Mouse (Mus musculus) stomach, postnatal 0 days (tissue): ENCODE measurements around the gene Zfp36l1. TPM values are rescaled to one million over a fixed set of nuclear protein-coding genes. Genes with fewer than 3 reads are reported as not detected.

ENCODE experiments used
- ATAC-seq: fragments of 200-750 bp; cut with Nextera tagmentation; 2 replicates; pipeline ENCODE4 v1.8.0; 2017; ENCODE audit not compliant: low FRiP score, low TSS enrichment
- DNase-seq: peaks from one replicate; pipeline ENCODE4 v3.0.0-alpha.2; 2016; ENCODE audit warnings: low spot score
- H3K27ac ChIP-seq: fragments of 300-500 bp; sonication (generic); replicated peaks from 2 replicates; pipeline ENCODE4 v1.5.1; 2014; ENCODE audit warnings: mild to moderate bottlenecking, control low read depth
- H3K27me3 ChIP-seq: fragments of 300-500 bp; sonication (generic); 2 replicates; pipeline ENCODE4 v1.6.1; 2014; ENCODE audit warnings: low read length; ENCODE audit not compliant: control insufficient read depth, insufficient read depth
- H3K36me3 ChIP-seq: fragments of 300-500 bp; sonication (generic); 2 replicates; pipeline ENCODE4 v1.6.1; 2014; ENCODE audit warnings: low read length, mixed read lengths; ENCODE audit not compliant: control insufficient read depth, insufficient read depth
- H3K4me1 ChIP-seq: fragments of 300-500 bp; sonication (generic); replicated peaks from 2 replicates; pipeline ENCODE4 v1.6.1; 2014; ENCODE audit warnings: antibody characterized with exemption; ENCODE audit not compliant: control insufficient read depth, insufficient read depth
- H3K4me2 ChIP-seq: fragments of 300-500 bp; sonication (generic); replicated peaks from 2 replicates; pipeline ENCODE4 v1.6.1; 2014; ENCODE audit warnings: low read depth, mild to moderate bottlenecking, control low read depth, moderate library complexity
- H3K4me3 ChIP-seq: fragments of 300-500 bp; sonication (generic); 2 replicates; pipeline ENCODE4 v1.5.1; 2014; ENCODE audit warnings: low read depth, low read length, control low read depth
- H3K9ac ChIP-seq: fragments of 300-500 bp; sonication (generic); 2 replicates; pipeline ENCODE4 v1.6.1; 2014; ENCODE audit warnings: mild to moderate bottlenecking, low read length, control low read depth, mixed read lengths
- H3K9me3 ChIP-seq: fragments of 300-500 bp; sonication (generic); 2 replicates; pipeline ENCODE4 v1.6.1; 2016; ENCODE audit warnings: low read length; ENCODE audit not compliant: control insufficient read depth
- CTCF ChIP-seq: IDR thresholded peaks from 2 replicates; pipeline ENCODE4 v1.5.1; 2016; ENCODE audit warnings: antibody characterized with exemption, low read depth, mild to moderate bottlenecking, moderate library complexity
- EP300 ChIP-seq: optimal IDR thresholded peaks from 2 replicates; pipeline ENCODE3; 2016; ENCODE audit warnings: antibody characterized with exemption
- WGBS: fragments of 180-500 bp; shearing (Covaris S2); extraction: QIAGEN DNeasy Blood & Tissue Kit; methylation state at CpG from one replicate; pipeline ENCODE4 v1.1.7; 2014; 5-methylcytosine and 5-hydroxymethylcytosine counted together
- polyA plus RNA-seq: library from polyadenylated mRNA; unstranded; fragments of >200 nt; fragmentation: Nextera tagmentation; extraction: Ambion mirVana; gene quantifications from 2 replicates; pipeline ENCODE4 v1.2.1, GENCODE M21; 2015

The Zfp36l1 gene
- polyA plus RNA-seq, 1 experiment from 2014 or later = 90.8 TPM

DNA sequence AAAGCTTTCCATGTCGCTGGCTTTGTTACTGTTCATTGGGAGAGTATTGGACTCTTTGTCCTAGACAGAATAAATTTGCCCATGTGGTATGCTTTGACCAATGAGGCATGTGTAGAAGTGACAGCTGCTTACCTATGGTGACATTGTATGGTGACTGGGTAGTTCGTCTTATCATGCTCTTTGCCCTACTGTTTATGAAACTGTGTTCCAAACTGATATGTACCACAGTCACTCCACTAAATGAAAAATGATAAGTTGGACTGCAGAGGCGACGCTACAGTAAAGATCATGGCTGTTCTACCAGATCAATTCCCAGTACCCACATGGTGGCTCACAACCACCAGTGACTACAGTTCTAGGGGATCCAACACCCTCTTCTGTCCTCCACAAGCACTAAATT is 24.7 kb downstream of the Zfp36l1 start:
- no peak for TF ChIP-seq EP300
- no peak for TF ChIP-seq CTCF

DNA sequence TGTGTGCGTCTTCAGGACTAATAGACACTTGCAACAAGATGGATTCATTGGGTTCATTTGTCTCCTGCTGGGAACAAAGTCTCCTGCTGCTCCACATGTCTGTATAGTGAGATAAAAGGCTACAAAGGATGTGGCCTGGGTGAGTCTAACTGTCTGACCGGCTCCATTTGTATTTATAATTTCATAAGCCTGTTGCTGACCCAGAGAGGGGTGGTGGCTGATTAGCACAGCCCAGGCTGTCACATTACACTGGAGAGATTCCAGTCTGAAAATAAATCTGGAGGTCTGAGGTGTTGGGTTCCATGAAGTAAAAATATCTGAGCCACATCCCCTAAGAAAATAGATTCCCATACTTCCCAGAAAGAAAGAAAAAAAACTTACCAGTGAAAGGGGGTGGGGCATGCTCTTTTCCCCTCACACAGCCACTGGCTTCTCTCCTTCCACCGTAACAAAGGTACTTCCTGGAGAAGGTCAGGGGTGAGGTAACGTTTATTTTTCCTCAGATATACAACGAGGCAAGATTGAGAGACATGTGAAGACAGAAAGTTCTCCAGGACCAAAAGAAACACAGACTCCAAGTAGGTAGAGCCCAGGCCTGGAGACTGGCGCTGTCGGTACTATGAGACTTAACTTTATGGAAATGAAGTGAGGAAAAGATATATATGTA is 28.2 kb downstream of the Zfp36l1 start:
- Histone ChIP-seq H3K4me2 (no peak overlapping the region), H3K27ac (peak overlapping the region; percentile 86), H3K4me1 (peaks cover 10% of the 10 kb centered on the region), H3K36me3 (no peaks in the 10 kb centered on the region), H3K4me3 (no peak overlapping the region), H3K9ac (no peak overlapping the region), H3K27me3 (no peaks in the 10 kb centered on the region), H3K9me3 (no peaks in the 10 kb centered on the region)
- TF ChIP-seq CTCF (no peak), EP300 (no peak)
- ATAC-seq (no peak), DNase-seq (no peak)
- WGBS = 28% methylated on average over 7 of the region's 7 CpGs

More for the DNA sequence above, 24.7 kb downstream of the Zfp36l1 start:
- H3K36me3 ChIP-seq = no peaks in the 10 kb centered on the region
- H3K9me3 ChIP-seq = no peaks in the 10 kb centered on the region
- no peak overlapping the region for H3K9ac ChIP-seq
- H3K4me2 ChIP-seq = no peak overlapping the region
- peaks cover 7% of the 10 kb centered on the region for H3K4me1 ChIP-seq
- WGBS = 73% methylated on average over 4 of the region's 4 CpGs
- no peak overlapping the region for H3K4me3 ChIP-seq
- no peaks in the 10 kb centered on the region for H3K27me3 ChIP-seq
- no peak overlapping the region for H3K27ac ChIP-seq
- ATAC-seq (peak; percentile 68), DNase-seq (no peak)

- DNase-seq = peak; percentile 85
- Histone ChIP-seq H3K4me2 (no peak overlapping the region), H3K36me3 (no peaks in the 10 kb centered on the region), H3K9me3 (no peaks in the 10 kb centered on the region), H3K27me3 (no peaks in the 10 kb centered on the region), H3K4me3 (no peak overlapping the region), H3K27ac (peak overlapping the region; percentile 86), H3K4me1 (peaks cover 10% of the 10 kb centered on the region), H3K9ac (no peak overlapping the region)
- peak; percentile 90 for ATAC-seq
- WGBS = 17% methylated on average over 3 of the region's 3 CpGs
- no peak for TF ChIP-seq EP300
- no peak for TF ChIP-seq CTCF
Observed at GRCm38 (mm10) chr12:80083937-80084336, 28.9 kb downstream of the Zfp36l1 start.

DNA sequence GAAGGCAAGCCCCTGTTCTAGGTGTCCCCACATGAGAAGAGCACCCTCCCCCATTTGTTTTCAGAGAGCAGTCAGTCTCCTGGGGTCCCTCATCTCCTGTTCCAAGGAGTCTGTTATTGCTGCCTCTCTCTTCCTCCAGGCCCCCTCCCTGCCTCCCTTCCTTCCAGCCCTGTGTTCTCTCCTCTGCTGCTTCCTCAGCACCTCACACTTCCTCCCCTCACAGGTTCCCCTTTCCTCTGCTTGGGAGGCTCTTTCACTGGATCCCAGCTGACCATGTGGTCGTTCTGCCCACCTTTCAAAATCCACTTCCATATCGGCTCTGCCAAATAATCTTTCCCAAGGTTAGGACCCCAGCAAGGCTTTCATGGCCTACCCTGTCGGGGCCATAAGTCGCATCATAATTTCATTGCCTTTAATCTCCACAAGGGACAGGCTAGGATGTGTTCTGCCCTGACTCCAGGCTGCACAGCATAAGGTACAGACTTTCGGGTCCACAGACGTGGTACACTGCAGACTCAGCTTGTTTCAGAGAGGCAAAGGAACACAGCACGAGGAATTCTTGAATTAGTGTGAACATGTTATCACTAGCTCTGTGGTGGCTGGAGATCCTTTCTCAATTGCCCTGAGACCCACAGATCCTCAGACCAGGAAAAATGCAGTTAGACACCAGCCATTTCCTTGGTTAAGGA is 29.5 kb downstream of the Zfp36l1 start:
- H3K4me1 ChIP-seq = peaks cover 10% of the 10 kb centered on the region
- DNase-seq (no peak), ATAC-seq (peak; percentile 53; the same call in 1 of the 2 replicates)
- H3K36me3 ChIP-seq = no peaks in the 10 kb centered on the region
- no peak overlapping the region for H3K4me2 ChIP-seq
- no peaks in the 10 kb centered on the region for H3K27me3 ChIP-seq
- H3K27ac ChIP-seq = peak overlapping the region; percentile 86
- no peak overlapping the region for H3K9ac ChIP-seq
- TF ChIP-seq CTCF = no peak; the same call in 1 of the 2 replicates
- TF ChIP-seq EP300 = no peak
- H3K4me3 ChIP-seq = no peak overlapping the region
- 46% methylated on average over 7 of the region's 7 CpGs for WGBS
- no peaks in the 10 kb centered on the region for H3K9me3 ChIP-seq

DNA sequence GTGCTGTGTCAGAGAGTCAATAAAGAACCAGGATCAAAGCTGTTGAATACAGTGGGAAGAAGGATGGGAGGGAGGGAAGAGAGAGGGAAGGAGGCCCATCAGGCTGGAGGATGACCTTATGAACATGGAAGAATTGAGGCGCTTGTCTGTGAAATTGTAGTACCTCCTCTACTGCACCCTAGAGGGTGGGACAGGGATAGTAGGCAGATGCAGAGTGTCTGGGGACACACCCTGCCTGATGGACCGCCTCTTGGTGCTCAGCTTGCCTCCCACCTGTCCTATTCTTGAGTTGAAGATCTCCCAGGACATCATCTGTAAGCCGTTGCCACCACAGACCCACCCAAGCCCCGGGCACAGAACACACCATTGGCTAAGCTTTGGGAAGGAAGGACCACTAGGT is 30.1 kb downstream of the Zfp36l1 start:
- Histone ChIP-seq H3K27me3 (no peaks in the 10 kb centered on the region), H3K4me3 (no peak overlapping the region), H3K27ac (peak overlapping the region; percentile 86), H3K36me3 (no peaks in the 10 kb centered on the region), H3K9ac (no peak overlapping the region), H3K4me2 (no peak overlapping the region), H3K9me3 (no peaks in the 10 kb centered on the region), H3K4me1 (peaks cover 10% of the 10 kb centered on the region)
- DNase-seq = no peak
- WGBS = 81% methylated on average over 4 of the region's 4 CpGs
- TF ChIP-seq EP300 = no peak
- TF ChIP-seq CTCF = peak; percentile 55
- no peak for ATAC-seq

- TF ChIP-seq CTCF = no peak
- DNase-seq (no peak), ATAC-seq (no peak)
- WGBS = 88% methylated on average over 2 of the region's 2 CpGs
- no peak overlapping the region for H3K9ac ChIP-seq
- H3K27me3 ChIP-seq = no peaks in the 10 kb centered on the region
- no peak overlapping the region for H3K27ac ChIP-seq
- H3K4me1 ChIP-seq = peaks cover 10% of the 10 kb centered on the region
- H3K9me3 ChIP-seq = no peaks in the 10 kb centered on the region
- no peak overlapping the region for H3K4me2 ChIP-seq
- no peaks in the 10 kb centered on the region for H3K36me3 ChIP-seq
- H3K4me3 ChIP-seq = no peak overlapping the region
Observed at GRCm38 (mm10) chr12:80081440-80081839, 31.4 kb downstream of the Zfp36l1 start.
